Mouse (Mus musculus): ENCODE measurements around the gene Gm16503. TPM values are rescaled to one million over a fixed set of nuclear protein-coding genes. Genes with fewer than 3 reads are reported as not detected.

The Gm16503 gene
- 2.1 TPM for polyA plus RNA-seq (2014; fragmentation: Illumina TruSeq; extraction: RNeasy Lipid Tissue Mini Kit (QIAGEN cat#74804))

DNA sequence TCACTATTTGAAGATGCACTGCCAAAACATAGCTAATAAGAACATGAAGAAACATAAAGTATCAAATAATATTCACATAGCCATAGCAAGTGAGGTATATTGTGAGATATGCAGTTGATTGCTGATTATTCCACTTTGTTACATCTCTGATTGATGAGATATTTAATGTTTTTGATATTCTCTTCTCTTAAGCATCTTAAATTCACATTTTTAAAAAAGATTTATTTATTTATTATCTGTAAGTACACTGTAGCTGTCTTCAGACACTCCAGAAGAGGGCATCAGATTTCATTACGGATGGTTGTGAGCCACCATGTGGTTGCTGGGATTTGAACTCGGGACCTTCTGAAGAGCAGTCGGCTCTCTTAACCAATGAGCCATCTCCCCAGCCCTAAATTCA lies at the start of gene Gm16503:
Gm16503 (plus strand) TSS at position 301 of the 400 bp plus-strand sequence.

DNA sequence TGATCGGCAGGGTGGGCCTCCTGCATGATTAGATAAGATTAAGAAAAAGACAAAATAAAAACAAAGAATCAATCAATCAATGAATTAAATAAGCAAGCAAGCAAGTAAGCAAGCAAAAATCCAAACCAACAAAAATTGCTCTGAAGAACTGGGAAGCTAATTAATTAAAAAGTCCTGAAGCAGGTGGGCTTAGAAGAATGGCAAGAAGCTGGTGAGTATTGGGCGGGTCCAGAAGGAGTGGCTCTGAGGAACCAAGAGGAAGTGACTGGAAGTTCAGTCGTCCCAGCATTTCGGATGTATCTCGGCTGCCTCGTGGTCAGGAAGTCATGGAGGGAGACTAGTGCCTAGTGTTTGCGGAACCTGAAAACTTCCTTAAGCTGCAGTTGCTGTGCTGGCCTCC lies 47.9 kb upstream of the Gm16503 start, which contains the start of gene Zfp982:
Zfp982 (plus strand) TSS at position 301 of the 400 bp plus-strand sequence.

DNA sequence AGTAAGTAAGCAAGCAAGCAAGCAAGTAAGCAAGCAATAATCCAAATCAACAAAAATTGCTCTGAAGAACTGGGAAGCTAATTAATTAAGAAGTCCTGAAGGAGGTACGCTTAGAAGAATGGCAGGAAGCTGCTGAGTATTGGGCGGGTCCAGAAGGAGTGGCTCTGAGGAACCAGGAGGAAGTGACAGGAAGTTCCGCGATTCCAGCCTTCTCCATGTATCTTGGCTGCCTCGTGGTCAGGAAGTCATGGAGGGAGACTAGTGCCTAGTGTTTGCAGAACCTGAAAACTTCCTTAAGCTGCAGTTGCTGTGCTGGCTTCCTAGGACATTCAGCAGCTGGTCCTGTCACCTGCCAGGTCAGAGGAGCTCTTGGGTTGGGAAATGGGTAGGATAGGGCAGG lies 13.1 kb downstream of the Gm16503 start, which contains the start of gene Zfp985:
Zfp985 (plus strand) TSS at position 207 of the 400 bp plus-strand sequence.

Other genes starting within 250 kb of the Gm16503 start
- 0.37 TPM for gene Zfp988, start 234.5 kb upstream of the Gm16503 start, polyA plus RNA-seq (2014; fragmentation: Illumina TruSeq; extraction: RNeasy Lipid Tissue Mini Kit (QIAGEN cat#74804))
- gene Zfp978, start 178.9 kb upstream of the Gm16503 start, polyA plus RNA-seq (2014; fragmentation: Illumina TruSeq; extraction: RNeasy Lipid Tissue Mini Kit (QIAGEN cat#74804)), result 6.4 TPM
- gene Zfp982, start 47.8 kb upstream of the Gm16503 start, polyA plus RNA-seq (2014; fragmentation: Illumina TruSeq; extraction: RNeasy Lipid Tissue Mini Kit (QIAGEN cat#74804)), result 95.9 TPM
- 0.97 TPM for gene Zfp985, start 13.1 kb downstream of the Gm16503 start, polyA plus RNA-seq (2014; fragmentation: Illumina TruSeq; extraction: RNeasy Lipid Tissue Mini Kit (QIAGEN cat#74804))
- gene Zfp979, start 102.3 kb downstream of the Gm16503 start, polyA plus RNA-seq (2014; fragmentation: Illumina TruSeq; extraction: RNeasy Lipid Tissue Mini Kit (QIAGEN cat#74804)), result 73.2 TPM
- 2.7 TPM for gene Zfp534, start 162.3 kb downstream of the Gm16503 start, polyA plus RNA-seq (2014; fragmentation: Illumina TruSeq; extraction: RNeasy Lipid Tissue Mini Kit (QIAGEN cat#74804))

Measured in ovary, adult 10 weeks (tissue).